Mouse (Mus musculus): ENCODE measurements around the gene Btg4.

DNA sequence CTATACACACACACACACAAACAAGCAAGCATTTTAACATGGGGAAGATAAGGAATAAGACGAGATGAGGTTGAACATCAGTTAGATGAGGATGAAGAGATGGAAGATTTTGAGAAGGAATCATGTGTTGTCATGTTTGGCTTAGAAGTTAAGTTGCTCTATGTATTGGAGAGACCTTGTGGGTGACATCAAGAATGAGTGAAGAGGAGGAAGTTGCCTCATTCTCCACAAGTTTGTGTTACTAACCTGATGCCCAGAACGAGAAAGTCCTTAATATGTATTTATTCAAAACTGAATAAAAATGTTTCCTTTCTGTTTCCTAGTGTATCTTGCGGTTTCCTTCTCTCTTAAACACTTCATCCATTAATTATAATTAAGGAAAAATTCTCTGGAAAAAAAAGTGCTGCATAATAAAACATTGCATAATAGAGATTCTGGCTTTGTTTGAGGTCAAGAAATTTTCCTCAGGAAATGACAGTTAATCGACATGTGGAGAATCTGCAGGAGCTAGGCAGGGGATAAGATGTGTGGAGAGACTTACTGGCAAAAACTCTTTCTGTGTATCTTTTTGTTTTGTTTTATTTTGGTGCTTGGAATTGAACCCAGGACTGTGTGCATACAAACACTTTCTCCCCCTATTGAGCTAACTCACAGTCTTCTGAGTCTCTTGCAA lies 39.4 kb upstream of the Btg4 start:
- TF ChIP-seq POLR2A (IDR thresholded peaks at IDR 0.05; ENCODE audit: borderline replicate concordance, extremely low read depth, insufficient read depth, insufficient read length, poor library complexity, severe bottlenecking), result no peak
- no peak for TF ChIP-seq CTCF (IDR thresholded peaks at IDR 0.05; ENCODE audit: borderline replicate concordance, extremely low read depth, insufficient read depth, insufficient read length)
